Mouse (Mus musculus) testis, adult 2 months (tissue): ENCODE data around the gene Akt3.

Experiments
- CTCF ChIP-seq: fragments of 200-500 bp; IDR thresholded peaks from 2 replicates; pipeline ENCODE4 v1.5.1; 2012; ENCODE audit warnings: low read depth, mild to moderate bottlenecking, inconsistent platforms, low read length, moderate library complexity; ENCODE audit not compliant: control insufficient read depth, insufficient read depth, insufficient replicate concordance
- POLR2A ChIP-seq: fragments of 200-500 bp; IDR thresholded peaks from 2 replicates; pipeline ENCODE4 v1.6.1; 2012; ENCODE audit warnings: low read depth, mild to moderate bottlenecking, inconsistent platforms, low read length, moderate library complexity; ENCODE audit not compliant: control insufficient read depth

DNA sequence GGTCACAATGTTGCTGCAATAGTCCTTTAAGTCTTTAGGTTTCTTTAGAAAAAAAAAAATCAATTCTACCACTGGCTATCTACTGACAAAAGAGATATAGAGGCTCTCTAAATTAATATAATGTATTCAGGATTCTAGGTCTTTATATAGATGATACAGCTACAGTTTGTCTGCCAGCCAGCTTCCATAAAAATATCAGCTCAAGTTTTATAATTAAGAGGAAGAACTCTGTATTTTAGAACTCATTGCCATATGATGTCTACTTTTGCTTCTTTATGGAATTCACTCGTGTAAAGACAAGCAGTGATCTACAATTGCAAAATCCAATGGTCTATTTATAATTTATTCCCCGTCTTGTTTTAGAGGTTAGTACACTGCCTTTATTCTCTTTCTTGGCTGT is 188.8 kb downstream of the Akt3 start:
- TF ChIP-seq POLR2A (no peak), CTCF (no peak)
